Mouse (Mus musculus): ENCODE measurements around the gene Znrf4.

Gene Znrf4

DNA sequence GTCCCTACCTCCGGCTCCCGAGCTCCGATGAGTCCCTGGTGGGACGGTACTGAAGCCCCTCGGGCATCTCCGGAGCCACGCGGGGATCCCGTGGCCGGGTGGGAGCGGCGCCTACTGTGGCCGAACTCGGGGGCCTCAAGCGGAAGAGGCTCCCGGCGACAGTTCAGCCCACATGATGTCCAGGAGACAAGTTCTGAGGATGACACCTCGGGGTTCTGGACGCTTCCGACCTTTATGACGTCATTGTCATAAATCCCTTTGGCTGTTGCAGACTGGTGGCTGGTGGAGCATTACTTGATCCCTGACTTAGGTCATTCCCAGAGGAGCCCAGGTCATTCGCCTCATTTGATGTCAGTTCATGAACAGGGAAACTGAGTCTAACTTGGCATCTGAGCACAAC is at the start of gene Znrf4:
Gene Znrf4 (minus strand): TSS at position 122 of the 400 bp plus-strand sequence.
- DNase-seq (ENCODE audit: low read depth), result no peak

DNA sequence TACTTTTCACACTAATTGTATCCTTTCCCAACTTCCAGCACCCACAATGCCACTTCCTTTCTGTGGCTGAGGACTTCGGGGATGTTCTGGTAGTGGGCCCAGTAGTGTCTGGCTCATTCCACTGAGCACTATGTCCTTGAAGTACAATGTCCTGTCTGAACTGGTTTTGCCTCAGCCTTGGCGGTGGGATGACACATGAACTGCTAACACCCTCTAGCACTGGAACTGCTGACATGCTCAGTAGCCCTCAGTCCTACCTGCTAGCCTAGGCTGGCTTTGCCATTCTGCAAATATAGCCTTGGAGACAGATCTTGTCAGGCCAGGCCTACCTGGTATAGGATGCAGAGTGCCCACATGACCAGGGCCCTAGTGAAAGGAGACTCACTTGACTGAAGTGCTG is 49.6 kb upstream of the Znrf4 start:
- DNase-seq (ENCODE audit: low read depth), result no peak

- DNase-seq (ENCODE audit: low read depth), result peak; percentile 28
Measured at GRCm38 (mm10) chr17:56560131-56560530, 47.9 kb upstream of the Znrf4 start.

- DNase-seq (ENCODE audit: low read depth), result peak; percentile 76
Measured at GRCm38 (mm10) chr17:56559386-56559785, 47.2 kb upstream of the Znrf4 start.

- DNase-seq (ENCODE audit: low read depth), result peak; percentile 57
Measured at GRCm38 (mm10) chr17:56558448-56558847, 46.2 kb upstream of the Znrf4 start.

DNA sequence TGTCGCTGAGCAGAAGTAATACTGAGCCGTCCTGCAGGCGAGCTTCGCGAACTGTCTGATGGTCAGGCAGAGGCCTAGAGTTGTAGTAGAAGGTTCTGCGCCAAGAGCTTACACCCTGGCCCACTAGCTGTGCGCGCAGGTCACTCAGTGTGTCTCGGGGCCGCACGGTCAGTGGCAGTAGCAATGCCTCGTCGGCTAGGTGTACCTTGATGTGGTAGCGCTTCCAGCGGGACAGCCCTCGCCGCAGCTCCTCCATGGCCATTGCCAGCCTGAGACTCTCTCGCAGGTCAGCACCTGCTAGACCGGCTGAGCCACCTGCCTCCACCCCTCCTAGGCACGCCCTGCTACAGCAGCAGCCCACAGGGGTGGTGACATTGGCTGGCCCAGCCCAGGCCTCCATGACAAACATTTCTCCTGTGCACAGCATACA is 41.9 kb upstream of the Znrf4 start, which contains the start of gene Gm20219:
Gene Gm20219 (minus strand): TSS at position 266 of the 430 bp plus-strand sequence.
- no peak for DNase-seq (ENCODE audit: low read depth)

- DNase-seq (ENCODE audit: low read depth), result peak; percentile 78
Measured at GRCm38 (mm10) chr17:56552781-56553363, 40.6 kb upstream of the Znrf4 start.

GRCm38 (mm10) chr17:56551841-56552581 is 39.8 kb upstream of the Znrf4 start:
- DNase-seq (ENCODE audit: low read depth), result no peak

GRCm38 (mm10) chr17:56550784-56551475 is 38.7 kb upstream of the Znrf4 start:
- DNase-seq (ENCODE audit: low read depth), result no peak

DNA sequence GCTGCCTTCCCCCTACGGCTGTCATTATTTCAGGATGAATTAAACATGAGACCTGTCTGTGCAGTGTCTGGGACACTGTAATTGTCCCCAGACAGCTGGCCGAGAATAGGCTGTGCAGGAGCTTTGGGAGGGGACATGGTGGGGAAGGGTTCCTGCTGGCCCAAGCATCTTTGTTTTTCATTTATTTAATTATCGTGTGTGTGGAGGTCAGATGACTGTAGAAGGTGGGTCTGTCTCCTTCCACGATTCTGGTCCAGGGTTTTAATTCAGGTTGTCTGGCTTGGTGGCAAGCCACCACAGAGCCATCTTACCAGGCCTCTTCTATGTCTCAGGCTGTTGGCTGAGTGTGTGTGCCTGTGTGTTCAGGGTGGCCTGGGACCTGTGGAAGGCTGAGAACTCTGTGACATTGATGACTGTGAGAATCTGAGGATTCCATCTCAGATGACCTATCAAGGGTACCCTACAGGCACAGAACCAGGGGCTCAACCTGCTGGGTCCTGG is 36.4 kb upstream of the Znrf4 start:
- DNase-seq (ENCODE audit: low read depth), result no peak

DNA sequence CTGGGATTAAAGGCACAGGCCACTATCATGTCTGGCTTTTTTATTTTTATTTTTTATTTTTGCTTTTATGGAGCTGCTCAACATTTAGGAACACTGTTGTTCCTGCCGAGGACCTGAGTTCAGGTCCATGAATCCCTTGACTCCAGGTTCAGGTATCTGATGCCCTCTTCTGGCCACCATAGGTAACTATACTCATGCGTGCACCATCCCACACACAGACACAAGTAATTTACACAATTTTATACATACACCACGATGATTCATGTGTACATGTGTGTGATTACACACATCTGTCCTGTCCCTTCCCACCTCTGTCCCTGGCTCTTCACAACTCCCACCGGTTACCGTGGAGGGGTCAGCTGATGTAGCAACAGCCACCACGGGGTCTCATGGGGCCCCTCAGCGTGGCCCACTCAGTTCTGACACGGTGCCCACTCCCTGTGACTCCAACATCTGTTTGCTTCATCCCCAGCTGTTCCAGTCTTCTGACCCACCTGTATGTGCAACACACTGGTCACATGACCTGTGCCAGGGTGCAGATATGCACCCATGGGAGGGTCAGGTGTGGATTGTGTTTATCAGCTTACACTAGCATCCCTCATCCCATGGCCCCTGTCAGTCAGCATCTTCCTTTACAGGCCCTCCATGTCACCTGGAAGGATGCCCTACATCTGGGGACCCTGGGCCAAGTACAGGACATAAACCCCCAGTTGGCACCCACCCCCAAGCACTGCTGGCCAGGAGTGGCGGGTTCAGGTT is 35.8 kb upstream of the Znrf4 start:
- peak; percentile 46 for DNase-seq (ENCODE audit: low read depth)

DNA sequence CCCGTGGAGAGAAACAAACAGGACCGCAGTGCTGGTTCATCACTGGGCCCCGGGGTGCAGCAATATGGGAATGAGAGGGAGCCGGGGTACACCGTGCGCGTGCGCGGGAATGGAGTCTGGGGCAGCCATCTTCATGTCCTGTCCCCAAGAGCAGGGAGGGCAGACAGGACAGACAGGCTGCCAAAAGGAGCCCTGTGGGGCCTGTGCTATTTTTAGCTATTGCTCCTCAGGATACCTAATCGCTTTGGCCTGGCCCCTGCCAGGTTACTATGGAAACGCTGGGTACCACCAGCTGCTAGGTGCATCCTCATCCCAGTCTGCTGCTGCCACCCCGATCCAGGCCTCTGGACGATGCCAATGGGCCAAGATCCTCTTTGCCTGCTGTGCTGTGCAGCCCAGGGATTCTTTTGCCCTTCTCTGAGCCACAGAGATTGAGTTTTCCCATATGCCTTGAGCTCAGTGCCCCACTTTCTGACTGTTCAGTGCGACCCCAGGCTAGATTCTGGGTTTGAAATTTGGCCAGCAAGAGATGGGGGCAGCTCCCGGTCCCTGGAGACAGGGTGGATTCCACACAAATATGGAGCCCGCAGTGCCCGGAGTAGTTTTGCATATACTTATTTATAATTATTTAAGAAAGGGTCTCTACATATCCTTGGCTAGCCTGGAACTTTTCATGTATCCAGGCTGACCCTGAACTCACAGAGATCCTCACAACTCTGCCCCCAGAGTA is 35.0 kb upstream of the Znrf4 start:
- no peak for DNase-seq (ENCODE audit: low read depth)

- no peak for DNase-seq (ENCODE audit: low read depth)
Measured at GRCm38 (mm10) chr17:56546576-56546975, 34.3 kb upstream of the Znrf4 start.

DNA sequence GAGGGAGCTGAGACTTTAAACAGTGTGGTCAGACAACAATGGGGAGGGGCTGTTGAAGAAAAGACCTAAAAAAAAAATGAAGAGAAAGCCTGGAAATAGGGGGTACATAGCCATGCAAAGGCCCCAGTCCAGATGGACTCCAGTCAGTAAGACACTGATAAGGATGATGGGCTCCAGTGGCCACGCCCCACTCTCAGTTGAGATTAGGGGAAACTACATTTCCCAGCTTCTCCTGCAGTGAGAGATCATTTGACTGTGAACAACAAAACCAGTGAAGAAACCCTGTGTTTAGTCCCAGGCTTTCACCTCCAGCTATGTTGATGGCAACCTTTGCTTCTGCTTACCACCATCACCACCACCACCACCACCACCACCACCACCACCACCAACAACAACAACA is 33.7 kb upstream of the Znrf4 start:
- no peak for DNase-seq (ENCODE audit: low read depth)

- no peak for DNase-seq (ENCODE audit: low read depth)
Measured at GRCm38 (mm10) chr17:56544699-56545387, 32.6 kb upstream of the Znrf4 start.

DNA sequence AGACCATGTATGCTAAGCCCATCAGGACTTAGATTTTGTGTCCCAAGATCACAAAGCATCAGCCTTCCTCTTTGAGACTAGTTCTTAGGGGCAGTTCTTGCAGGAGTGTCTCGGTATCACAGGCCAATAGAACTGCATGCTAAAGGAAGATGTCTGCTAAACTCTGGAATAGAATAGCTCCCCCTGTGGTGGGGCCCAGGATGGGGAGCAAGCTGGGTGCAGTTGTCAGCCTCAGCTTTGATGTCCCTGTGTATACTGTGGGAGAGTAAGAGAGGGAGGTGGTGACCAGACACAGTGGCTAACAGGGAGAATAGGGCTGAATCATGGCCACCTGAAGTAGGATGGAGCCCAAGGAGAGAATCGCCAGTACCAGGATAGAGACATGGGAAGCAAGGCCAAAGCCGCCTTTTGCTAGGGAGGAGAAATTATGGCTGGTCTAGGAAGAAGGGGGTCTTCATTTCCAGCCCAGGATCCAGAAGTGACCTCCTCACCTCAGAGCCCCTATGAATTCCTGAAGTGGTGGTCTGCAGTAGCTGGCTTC is 31.5 kb upstream of the Znrf4 start:
- no peak for DNase-seq (ENCODE audit: low read depth)

- DNase-seq (ENCODE audit: low read depth), result no peak
Measured at GRCm38 (mm10) chr17:56542736-56543135, 30.5 kb upstream of the Znrf4 start.

DNA sequence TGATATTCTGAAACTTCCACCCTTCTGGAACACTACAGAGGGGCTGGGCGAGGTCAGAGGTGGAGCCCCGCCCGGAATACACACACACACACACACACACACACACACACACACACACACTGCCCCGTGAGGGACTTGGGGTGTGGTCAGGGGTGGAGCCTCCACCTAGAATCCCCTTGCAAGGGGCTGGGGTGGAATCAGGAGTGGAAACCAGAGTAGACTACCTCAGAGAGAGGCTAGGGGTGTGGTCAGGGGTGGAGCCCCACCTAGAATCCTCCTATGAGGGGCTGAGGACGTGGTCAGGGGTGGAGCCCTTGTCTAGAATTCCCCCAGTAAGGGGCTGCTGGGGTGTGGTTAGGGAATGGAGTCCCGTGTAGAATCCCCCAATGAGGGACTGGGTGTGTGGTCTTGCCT is 28.3 kb upstream of the Znrf4 start:
- peak; percentile 21 for DNase-seq (ENCODE audit: low read depth)

DNA sequence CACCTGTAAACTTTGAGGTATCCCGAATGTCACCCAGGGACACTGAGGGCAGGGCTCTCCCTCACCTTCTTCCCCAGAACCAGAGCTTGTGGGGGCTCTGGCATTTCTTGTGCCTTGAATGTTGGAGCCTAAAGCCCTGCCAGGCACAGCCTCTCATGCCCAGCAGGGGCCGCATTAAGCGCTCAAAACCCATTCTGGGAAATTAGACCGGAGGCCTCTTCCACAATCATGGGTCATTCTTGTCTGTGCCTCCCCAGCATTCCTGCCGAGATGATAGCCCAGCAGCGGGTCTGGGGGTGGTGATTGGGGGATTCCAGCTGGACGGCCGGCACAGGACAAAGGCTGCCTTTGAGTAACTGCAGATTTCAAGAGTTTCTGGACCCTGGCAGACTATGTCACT is 25.7 kb upstream of the Znrf4 start:
- DNase-seq (ENCODE audit: low read depth), result no peak

DNA sequence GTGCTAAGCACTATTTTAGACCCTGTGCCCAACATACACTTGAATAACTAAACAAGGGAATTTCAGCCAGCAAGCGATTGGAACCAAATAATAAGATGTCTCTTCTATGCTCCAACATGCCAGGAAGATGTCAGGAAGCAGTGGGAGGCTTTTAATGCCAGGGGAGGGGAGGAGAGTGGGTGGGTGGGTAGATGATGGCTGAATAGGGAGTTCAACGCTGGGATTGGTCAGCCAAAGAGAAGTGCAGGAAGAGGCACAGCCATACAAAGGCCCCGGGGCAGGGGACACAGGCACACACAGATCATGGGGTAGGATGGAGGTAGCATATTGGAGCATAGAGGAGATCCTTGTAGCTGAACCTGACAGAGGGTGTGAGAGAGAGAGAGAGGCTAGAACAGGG is 24.6 kb upstream of the Znrf4 start:
- DNase-seq (ENCODE audit: low read depth), result no peak

DNA sequence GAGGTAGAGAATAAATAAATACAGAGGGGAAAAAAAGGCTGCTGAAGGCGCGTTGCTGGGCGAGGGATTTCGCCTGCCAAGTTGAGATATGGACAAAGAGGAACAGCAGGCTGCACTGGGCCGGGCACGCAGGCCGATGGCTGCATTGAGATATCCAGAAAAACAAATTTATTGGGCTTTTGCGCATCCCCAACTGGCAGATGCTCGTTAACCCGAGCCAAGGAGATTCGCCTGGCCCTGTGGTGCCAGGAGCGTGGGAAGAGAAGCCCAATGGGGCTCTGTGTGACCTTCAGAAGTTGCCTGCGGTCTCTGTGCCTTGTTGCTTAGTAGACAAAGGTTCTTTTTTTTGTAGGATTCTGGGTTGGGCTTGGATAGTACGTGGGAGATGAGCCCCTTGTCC is 24.0 kb upstream of the Znrf4 start:
- no peak for DNase-seq (ENCODE audit: low read depth)
